Mouse (Mus musculus) urinary bladder, postnatal 25 days (tissue): ENCODE data around the gene Naa35.
A peak's percentile ranks its signal among the peaks of the same experiment; 100 is the strongest.
"Not testable (repeated sequence)": the region's sequence is repeated elsewhere in the genome, so short reads cannot be mapped to it uniquely, and the experiment has no call there.

Experiments
- DNase-seq: peaks from one replicate; pipeline ENCODE4 v3.0.0; 2022; ENCODE audit warnings: low spot score

The Naa35 gene

DNA sequence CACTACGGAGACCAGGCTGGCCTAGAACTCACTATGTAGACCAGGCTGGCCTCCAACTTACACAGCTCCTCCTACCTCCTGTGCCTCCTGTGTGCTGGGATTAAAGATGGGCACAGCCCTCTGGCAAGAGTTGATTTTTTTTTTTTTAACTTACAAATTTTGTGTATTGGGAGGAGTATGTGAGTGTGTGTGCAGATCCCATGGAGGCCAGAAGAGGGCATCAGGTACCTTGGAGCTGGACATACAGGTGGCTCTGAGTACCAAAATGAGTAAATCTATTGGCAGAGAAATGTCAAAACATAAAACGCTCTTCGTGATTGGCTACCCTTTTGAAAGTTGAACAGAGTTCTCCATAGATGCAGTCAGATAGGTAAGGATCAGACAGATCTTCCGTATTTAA lies 4.1 kb upstream of the Naa35 start:
- DNase-seq = no peak

DNA sequence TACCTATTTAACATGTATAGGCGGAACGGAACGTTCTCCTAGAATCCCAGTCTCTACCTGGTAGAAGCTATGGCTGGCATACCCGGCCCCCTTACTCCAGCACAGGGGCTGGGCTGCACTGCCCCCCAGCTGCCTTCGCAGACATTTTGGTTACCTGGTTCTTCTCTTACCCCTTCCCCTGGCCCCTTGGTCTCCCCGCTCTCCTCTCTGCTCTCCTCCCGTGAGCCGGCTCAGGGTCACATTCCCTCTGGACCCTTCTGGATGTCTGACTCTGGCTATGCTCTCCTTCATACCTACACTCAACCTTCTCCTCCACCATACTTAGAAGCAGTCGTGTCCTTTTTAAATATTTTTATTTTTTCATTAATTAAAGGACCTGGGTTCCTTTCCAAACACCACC lies 578 bp upstream of the Naa35 start:
- DNase-seq = peak; percentile 29

DNA sequence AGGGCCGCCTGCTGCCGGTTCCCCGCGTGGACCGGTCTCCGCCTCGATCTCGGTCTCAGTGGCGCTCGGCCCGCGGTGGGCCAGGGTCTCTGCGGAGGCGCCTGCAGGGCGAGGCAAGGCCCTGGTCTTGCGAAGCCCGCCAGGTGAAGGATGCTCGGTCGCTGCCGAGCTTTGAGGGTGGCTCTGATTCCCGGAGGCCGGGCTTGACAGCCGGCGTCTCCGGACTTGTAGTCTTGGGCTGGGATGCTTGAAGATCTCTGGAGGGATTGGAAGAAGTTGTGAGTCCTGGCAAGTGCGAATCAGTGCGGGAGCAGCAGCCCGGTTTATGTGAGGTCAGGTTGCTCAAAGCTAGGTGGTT lies 568 bp downstream of the Naa35 start:
- DNase-seq = no peak

DNA sequence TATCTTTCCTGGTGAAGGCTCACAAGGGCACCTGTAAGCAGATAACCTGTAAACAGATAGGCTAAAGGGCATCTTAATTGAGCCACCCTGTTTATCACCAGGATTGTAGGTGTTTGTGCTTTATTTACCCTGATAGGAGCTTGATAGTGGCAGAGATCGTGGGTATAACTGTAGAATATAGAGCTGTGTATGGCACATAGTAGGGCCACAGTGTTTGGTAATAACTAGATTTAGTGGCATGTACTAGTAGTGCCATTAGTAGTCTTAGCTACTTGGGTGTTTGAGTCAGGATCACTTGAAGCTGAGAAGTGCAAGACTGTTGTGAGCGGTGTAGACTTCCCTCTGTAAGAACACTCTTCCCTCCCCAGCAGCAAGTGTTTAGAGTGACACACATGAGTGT lies 2.1 kb downstream of the Naa35 start:
- DNase-seq = no peak

DNA sequence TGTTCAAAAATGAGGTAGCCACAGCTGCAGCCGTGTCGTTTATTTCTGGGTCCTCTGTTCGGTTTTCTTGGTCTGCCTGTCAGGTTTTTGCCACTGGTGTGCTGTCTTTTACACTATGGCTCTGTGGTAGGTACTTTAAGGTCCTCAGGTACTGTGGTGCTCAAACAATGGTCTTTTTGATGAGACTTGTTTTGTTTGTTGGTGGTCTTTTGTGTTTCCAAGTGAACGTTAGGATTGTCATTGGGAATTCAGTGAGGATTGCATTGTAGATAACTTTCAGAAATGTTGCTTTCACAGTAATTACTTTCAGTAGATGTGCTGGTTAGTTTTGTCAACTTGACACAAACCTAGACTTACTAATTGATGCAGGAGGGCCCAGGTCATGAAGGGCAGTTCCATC lies 4.6 kb downstream of the Naa35 start:
- DNase-seq = no peak

DNA sequence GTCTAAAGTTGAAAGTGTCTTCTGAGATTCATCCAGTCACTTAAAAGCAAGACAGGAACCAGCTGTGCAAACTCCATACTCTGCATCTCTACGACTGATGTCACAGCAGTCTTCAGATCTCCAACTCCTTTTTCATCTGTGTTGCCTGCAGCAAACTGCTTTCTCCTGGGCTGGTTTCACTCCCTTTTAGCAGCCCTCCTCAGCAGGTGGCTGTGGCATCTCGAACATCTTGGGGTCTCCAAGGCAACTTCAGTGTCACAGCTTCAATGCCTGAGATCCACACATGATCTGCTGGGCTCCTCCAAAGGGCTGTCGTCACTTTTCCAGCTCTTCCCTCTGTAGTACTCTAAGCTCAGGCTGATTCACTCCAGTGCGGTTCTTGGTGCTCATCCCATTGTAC lies 5.6 kb downstream of the Naa35 start:
- DNase-seq = no peak

DNA sequence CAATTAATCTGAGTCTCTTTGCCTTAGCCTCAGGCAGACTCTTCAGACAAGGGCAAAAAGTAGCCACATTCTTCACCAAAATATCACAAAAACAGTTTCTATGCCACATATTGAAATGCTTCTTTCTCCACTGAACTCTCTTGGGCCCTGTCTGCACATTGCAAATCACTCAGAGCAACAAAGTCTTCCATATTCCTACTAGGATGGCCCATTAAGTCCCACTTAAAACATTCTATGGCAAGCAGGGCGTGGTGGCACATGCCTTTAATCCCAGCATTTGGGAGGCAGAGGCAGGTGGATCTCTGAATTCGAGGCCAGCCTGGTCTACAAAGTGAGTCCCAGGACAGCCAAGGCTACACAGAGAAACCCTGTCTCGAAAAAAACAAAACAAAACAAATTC lies 7.0 kb downstream of the Naa35 start:
- DNase-seq = not testable (repeated sequence)

DNA sequence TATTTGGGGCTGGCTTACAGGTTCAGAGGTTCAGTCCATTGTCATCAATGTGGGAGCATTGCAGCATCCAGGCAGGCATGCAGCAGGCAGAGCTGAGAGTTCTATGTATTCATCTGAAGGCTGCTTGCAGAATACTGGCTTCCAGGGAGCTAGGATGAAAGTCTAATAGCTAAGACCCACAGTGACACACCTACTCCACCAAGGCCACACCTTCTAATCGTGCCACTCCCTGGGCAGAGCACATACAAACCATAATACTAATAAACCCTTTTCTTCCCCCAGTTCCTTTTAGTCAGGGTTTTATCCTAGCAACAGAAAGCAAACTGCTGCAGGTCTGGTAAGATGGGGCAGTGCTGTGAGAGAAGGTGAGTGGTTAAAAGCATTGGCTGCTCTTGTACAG lies 7.6 kb downstream of the Naa35 start:
- DNase-seq = no peak

DNA sequence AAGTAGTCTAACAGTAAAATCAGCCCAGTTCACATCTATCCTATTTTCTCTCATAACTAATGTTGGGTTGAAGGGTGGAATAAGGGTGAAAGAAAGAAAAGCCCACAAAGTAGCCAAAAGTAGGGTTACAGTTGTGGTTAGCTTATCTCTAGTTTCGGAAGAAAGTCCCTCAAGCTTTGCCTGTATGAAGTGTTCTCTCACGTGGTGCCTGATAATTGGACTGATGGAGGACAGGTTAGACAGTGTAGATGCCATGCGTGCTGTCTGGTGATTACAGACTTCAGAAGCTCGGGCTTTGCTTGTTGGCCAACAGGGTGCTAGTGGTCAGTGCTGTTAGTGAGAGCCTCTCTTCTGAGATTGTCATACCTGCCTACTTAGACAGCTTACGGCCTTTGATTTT lies 18.0 kb downstream of the Naa35 start:
- no peak for DNase-seq

DNA sequence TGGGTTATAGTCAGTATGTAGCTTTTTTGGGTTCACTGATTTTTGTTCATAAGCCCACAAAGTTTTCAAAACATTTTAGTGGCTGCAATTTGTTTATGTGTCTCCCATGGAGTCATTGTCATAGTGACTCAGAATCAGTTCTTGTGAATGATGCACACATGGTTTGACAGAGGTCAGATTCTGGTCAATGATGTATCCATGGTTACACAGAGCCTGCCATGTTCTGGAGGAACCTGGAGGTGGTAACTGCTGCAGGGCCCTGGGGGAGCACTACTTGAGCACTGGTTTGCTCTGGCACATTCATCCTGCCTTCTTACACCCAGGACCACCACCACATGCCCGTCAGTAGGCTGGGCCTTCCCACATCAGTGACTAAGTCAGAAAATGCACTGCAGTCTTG lies 19.5 kb downstream of the Naa35 start:
- DNase-seq = no peak

DNA sequence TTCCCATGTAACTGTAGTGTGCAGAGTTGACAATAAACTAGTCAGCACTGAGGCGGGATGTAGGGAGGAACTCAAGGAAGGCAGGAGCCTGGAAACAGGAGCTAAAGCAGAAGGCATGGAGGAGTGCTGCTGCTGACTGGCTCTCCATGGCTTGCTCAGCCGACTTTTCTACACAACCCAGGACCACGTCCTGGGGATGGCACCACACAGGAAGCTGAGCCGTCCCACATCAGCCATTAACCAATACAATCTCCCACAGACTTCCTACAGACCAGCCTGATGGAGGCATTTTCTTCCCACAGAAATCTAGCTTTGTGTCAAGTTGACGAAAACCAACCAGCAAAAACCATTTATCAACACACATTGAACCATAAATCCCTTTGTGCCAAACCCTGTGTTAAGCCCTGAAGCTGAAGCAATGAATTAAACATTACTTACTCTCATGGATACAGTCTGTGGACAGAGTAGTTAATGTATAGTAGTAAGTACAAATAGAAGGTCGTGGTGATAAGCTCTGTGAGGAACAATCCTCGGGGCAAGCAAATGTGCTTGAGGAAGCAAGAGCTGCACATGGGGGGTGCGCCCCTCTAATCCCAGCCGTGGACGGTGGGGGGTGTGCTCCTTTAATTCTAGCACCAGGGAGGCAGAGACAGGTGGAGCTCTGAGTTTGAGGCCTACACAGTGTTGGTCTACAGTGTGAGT lies 20.3 kb downstream of the Naa35 start:
- DNase-seq = no peak

DNA sequence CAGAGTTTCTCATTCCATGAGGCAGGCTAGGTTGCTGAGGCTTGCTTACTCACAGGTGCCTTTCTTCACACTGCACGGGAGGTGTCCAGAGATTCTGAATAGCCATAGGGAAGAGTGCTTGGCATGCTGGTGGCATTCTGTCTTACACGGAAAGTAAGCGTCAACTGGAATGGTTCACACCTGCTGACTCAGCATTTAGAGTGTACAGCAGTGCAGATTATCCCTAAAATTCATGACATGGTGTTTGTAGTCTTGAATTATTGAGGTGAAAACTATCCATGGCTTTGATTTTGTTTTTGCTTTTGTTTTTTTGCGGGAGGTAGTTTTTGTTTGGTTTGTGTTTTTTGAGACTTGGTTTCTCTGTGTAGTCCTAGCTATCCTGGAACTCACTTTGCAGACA lies 24.8 kb downstream of the Naa35 start:
- no peak for DNase-seq

DNA sequence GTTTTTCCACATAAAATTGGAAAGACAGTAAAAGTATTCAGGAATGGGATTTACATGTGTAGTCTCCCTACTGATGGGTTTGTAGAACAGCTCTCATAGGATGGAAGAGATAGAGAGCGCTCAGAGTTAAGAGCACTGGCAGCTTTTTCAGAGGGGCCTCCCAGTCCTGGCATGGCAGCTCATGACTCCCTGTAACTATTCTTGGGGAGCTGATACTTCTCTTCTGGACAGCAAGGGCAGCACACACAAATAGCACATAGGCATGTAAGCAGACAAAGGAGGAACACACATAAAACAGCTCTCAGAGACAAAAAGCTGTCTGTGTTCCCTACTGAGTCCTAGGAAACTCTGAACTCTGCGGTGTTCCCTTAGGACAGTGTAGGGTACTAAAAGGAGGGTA lies 25.4 kb downstream of the Naa35 start:
- DNase-seq = no peak

DNA sequence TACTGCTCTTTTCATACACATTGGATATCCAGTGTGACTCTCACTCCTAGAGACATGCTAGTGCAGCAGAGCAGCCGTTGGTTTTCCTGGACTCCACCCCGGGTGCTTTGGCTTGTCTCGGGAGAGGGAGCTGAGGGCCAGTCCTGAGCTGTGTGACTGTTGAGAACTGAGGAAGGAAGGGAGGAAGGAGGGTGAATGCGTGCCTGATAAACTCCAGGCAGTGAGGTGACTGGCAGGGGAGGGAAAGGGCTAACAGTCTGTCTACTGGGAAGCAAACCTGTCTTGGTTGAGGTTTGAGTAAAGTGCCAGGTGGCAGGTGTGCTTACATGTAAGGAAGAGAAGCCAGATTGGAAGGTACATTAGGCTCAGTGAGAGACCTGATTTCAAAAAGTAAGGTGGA lies 28.8 kb downstream of the Naa35 start:
- DNase-seq = no peak

DNA sequence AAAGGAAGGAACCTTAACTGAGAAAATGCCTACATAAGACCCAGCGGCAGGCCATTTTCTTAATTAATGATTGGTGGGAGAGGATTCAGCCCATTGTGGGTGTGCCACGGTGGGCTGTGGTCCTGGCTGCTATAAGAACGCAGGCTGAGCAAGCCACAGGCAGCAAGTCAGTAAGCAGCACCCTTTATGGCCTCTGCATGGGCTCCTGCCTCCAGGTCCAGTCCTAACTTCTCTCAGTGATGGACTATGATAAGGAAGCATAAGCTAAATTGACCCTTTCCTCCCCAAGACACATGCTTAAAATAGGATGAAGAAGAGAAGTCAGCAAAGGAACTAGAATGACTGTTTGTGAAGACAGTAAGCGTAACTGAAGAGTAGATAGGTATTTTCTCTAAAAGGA lies 30.1 kb downstream of the Naa35 start:
- no peak for DNase-seq

DNA sequence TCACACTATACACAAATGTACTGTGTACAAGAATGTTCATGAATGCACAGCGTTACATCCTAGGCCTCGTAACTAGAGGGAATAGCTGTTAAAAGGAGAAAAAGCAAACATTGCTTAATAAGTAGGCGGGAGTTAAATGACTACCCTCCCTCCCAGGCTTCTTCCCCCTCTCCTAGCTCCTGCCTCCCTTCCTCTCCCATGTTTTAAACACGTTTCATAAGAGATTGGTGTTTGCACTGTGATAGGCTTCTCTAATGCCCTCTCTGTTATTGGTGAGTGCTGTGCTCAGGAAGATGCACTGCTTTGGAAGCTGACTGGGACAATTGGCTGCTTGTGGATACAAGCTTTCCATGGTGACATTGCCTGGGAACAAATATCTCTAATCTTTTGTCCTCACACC lies 30.5 kb downstream of the Naa35 start:
- no peak for DNase-seq

DNA sequence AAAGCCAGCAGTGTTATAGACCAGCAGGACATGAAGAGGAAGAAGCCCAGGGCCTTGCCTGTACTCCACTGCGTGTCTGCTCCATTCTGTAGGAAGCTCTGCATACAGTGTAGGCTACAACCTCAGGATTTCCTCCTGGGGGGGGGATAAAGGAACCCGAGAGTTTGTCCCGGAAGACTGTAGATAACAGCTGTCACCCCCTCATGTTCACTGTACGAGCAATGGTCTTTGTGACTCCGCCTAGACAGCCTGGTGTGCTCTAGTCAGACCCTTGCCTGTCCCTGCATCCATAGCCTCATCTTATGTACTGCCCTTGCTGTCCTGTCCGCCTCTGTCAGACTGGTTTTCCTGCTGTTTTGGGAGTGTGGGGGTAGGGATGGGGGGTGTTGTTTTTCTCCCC lies 33.4 kb downstream of the Naa35 start:
- no peak for DNase-seq

DNA sequence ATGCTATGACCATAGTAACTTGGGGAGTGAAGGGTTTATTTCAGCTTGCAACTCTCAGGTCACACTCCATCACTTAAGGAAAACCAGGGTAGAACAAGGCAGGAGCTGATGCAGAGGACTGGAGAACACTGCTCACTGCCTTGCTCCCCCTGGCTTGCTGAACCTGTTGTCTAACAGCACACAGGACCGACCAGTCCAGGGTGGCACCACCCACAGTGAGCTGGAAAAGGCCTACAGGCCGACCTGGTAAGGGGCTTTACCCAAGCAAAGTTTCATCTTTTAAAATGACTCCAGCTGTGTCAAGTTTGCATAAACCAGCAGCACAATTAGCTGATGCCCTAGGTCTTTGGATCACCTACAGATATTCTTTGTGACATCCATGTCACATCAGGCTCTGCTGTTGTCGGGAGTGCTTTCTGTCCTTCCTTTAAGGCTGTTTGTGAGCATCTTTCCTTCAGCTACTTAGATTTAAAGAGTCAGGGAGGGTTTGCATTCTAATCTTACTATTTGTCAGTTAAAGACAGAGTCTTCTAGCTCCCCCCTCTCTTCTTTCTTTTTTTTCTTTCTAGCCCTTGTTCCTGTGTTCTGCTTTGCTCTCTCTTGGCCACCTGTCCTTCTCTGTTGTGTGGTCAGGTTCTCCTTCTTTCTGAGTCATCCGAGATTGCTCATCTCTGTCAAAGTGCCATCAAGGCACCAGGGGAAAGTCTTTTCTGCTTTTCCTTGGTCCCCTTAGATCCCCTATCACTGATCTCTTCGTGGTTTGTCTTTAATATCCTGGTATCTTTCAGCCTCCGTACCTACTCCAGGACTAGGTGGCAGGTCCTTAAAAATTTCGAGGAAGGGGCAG lies 36.8 kb downstream of the Naa35 start:
- no peak for DNase-seq

DNA sequence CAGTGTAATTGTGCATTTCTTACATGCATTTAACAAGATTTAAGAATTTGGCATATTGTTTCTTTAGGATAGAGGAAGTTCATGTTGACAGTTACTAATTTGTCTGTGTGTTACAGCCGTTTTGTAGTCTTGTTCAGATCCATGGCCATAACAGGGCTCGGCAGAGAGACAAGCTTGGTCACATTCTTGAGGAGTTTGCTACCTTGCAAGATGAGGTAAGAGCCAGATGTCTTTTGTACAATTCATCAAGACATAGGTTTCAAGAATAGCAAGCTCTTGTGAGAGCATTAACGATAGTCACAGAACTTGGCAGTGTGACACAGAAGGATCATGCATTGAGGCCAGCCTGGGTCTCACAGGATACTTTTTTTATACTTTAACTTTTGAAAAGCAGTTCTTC lies 39.3 kb downstream of the Naa35 start:
- DNase-seq = no peak

DNA sequence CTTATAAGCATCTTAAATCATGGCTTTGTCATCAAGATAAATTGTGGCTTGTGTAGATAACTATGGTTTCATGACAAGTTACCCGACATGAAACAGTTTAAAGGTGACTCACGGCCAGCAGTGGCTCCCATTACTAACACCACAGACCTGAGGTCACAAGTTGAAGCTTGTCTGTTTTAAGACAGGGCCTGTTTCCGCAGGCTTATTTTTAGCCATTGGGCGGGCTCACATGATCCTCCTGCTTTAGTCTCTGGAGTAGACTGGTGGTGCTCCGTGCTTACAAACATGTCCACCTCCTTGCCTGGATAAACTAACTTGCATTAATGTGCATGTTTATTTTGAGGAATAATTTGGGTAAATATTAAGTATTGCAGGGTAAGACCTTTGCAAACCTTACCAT lies 39.8 kb downstream of the Naa35 start:
- DNase-seq = no peak

DNA sequence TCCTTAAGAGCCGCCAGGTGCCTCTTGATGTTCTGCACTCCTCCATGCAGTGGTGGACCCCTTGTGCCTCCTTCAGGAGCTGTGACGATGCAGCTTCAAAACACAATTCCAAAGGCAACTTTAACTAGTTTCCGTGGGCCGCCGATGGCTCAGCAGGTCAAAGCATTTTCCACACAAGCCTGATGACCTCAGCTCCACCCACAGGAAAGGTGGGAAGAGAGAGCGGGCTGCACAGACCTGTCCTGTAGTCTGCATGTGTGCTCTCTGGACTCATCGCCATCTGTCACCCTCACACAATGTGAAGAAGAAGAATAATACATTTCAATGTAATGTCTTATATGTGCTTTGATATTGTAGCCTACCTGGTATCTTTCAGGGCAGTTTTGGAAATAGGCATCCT lies 41.7 kb downstream of the Naa35 start:
- no peak for DNase-seq

DNA sequence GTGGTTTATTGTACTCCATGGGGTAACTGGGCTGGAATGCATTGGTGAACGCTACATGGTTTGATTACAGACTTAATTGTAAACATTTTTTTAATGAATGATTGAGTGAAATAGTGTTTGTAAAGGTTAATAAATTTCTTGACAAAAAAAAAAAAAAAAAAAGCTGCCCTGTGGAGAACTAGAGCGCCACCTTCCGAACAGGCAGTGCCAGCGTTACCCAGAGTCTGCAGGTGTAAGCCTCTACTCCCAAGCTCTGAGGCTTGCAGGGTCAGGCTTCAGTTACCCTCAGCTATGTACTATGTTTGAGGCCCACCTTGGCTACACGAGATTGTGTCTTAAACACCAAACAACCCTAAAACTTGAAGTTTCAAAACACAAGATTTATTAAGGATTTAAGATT lies 49.6 kb downstream of the Naa35 start:
- DNase-seq = no peak

DNA sequence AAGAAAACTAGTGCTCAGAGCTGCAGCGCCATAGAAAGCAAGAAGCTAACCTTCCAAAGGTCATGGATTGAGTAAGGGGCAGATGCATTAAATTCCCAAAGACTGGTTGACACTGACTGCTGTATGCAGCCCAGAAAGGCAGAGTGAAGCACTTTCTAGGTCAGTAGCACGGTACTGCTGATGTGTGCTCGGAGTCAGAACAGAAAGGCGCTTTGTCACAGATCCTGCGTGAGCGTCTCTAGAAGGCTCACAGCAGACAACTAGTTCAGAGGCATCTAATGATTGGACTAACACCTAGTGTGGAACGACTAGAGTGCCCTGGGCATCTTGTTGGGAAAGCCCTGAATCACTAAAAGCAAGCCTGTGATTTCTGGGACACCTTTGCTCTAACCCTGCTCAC lies 52.7 kb downstream of the Naa35 start:
- no peak for DNase-seq
